In the genomic region with DNA sequence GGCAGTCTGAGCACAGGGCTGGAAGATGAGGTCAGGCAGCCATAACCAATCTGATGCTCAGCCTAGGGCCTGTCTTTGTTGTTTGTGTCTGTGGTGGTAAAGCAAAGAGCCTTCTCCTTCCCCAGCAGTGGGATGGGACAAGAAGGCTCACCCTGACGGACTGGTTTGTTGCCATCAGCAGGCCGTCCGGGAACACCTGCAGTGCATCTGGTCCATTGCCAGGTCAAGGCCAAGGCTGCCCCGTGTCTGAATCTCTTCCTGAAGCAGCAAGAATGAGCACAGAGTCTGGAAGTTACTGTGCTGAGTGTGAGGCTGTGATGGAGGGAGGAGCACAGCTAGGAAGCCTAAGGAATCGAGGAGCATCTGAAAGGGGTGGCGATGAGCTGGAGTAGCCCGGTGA, we compare ENCODE assay signal across 8 mouse cellular contexts.
"Had no signal": no experiment of that assay in that cellular context is flagged by ENCODE, and none has a peak within 500 bp of the region (broad histone marks: within the 10 kb centered on the region; RNA-seq: fewer than 3 reads in every experiment).

No protein-coding gene starts in this region.

- H3K36me3 ChIP-seq: limb, embryonic 15.5 days; liver, embryonic 12.5 days; midbrain, embryonic 10.5 days; neural tube, embryonic 12.5 days had no signal

- H3K9me3 ChIP-seq: limb, embryonic 15.5 days; liver, embryonic 12.5 days; midbrain, embryonic 10.5 days; neural tube, embryonic 12.5 days had no signal

- H3K9ac ChIP-seq: limb, embryonic 15.5 days; liver, embryonic 12.5 days; lung, embryonic 14.5 days; neural tube, embryonic 12.5 days had no signal

- H3K27ac ChIP-seq: limb, embryonic 15.5 days; liver, embryonic 12.5 days; midbrain, embryonic 10.5 days; neural tube, embryonic 12.5 days; stomach, postnatal 0 days had no signal

- ATAC-seq: liver, embryonic 12.5 days had no signal

- DNase-seq: thymus, adult 2 months; thymus, postnatal 25 days had no signal

- H3K4me3 ChIP-seq: limb, embryonic 15.5 days; liver, embryonic 12.5 days; midbrain, embryonic 10.5 days; neural tube, embryonic 12.5 days had no signal

- H3K27me3 ChIP-seq: limb, embryonic 15.5 days; neural tube, embryonic 12.5 days had no signal

- H3K4me2 ChIP-seq: limb, embryonic 15.5 days; liver, embryonic 12.5 days; lung, embryonic 14.5 days; neural tube, embryonic 12.5 days had no signal
